Mouse (Mus musculus) spleen, adult 2 months (tissue): ENCODE measurements around the gene Smpx.

Experiments
- CTCF ChIP-seq: fragments of 200-500 bp; IDR thresholded peaks from 2 replicates; pipeline ENCODE4 v1.5.1; 2011; ENCODE audit warnings: mild to moderate bottlenecking, inconsistent platforms; ENCODE audit not compliant: insufficient read depth, insufficient read length, insufficient replicate concordance; ENCODE audit errors: extremely low read depth
- POLR2A ChIP-seq: fragments of 200-500 bp; IDR thresholded peaks from 2 replicates; pipeline ENCODE4 v1.6.1; 2011; ENCODE audit warnings: low read depth, low read length, inconsistent platforms

DNA sequence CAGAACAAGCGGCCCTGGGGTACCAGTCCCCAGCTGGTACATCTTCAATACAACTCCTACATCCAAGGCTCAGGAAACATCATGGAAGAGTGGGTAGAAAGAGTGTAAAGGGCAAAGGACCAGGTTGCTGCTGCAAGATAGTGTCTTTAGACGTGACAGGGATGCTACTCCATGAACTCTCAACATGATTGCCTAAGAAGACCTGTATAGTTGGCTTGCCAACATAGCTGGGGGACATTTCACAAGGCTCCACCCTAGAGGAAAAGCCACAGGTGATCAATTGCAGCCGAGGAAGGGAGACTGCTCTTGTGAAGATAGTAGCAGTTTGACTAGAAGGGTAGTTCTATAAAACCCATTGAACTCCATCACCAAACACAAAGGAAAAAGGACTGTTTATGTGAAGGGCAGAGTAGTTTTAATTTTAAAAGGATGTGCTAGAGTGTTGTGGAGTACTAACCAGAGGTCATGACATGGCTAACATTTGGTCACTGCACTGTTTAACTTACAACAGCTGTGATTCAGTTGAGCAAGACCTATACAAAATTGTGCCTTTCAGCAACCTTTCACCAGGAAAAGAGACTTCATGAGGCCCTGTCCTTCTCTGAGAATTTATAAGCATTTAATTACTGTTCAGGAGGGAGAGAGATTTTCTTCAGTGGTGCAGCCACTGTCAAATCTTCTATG is 23.9 kb upstream of the Smpx start:
- TF ChIP-seq CTCF = no peak
- no peak for TF ChIP-seq POLR2A
